Mouse (Mus musculus): ENCODE data around the gene Glb1.
"Not testable (repeated sequence)": the region's sequence is repeated elsewhere in the genome, so short reads cannot be mapped to it uniquely, and the experiment has no call there.

Gene Glb1

GRCm38 (mm10) chr9:114400949-114401684 lies at the start of gene Glb1, which contains the start of gene Tmppe:
Gene Glb1, plus strand, starts transcription at chr9:114401076.
Gene Tmppe, plus strand, starts transcription at chr9:114401105.
- DNase-seq (ENCODE audit: extremely low read depth, insufficient read length, low spot score): peak; percentile 92

- DNase-seq (ENCODE audit: extremely low read depth, insufficient read length, low spot score): peak; percentile 45
These were observed 32.9 kb upstream of the Glb1 start for GRCm38 (mm10) chr9:114367783-114368470.

- DNase-seq (ENCODE audit: extremely low read depth, insufficient read length, low spot score): no peak
These were observed 32.4 kb upstream of the Glb1 start for GRCm38 (mm10) chr9:114368471-114368858.

- not testable (repeated sequence) for DNase-seq (ENCODE audit: extremely low read depth, insufficient read length, low spot score)
These were observed 31.5 kb upstream of the Glb1 start for GRCm38 (mm10) chr9:114369389-114369788.

- not testable (repeated sequence) for DNase-seq (ENCODE audit: extremely low read depth, insufficient read length, low spot score)
These were observed 29.2 kb upstream of the Glb1 start for GRCm38 (mm10) chr9:114371717-114372116.

GRCm38 (mm10) chr9:114375276-114375962 lies 25.5 kb upstream of the Glb1 start:
- no peak for DNase-seq (ENCODE audit: extremely low read depth, insufficient read length, low spot score)

- DNase-seq (ENCODE audit: extremely low read depth, insufficient read length, low spot score): no peak
These were observed 23.7 kb upstream of the Glb1 start for GRCm38 (mm10) chr9:114377168-114377567.

GRCm38 (mm10) chr9:114379871-114380270 lies 21.0 kb upstream of the Glb1 start:
- no peak for DNase-seq (ENCODE audit: extremely low read depth, insufficient read length, low spot score)

- no peak for DNase-seq (ENCODE audit: extremely low read depth, insufficient read length, low spot score)
These were observed 19.8 kb upstream of the Glb1 start for GRCm38 (mm10) chr9:114380881-114381733.

- DNase-seq (ENCODE audit: extremely low read depth, insufficient read length, low spot score): no peak
These were observed 17.8 kb upstream of the Glb1 start for GRCm38 (mm10) chr9:114382936-114383710.

- no peak for DNase-seq (ENCODE audit: extremely low read depth, insufficient read length, low spot score)
These were observed 16.2 kb upstream of the Glb1 start for GRCm38 (mm10) chr9:114384691-114385090.

GRCm38 (mm10) chr9:114385160-114385559 lies 15.7 kb upstream of the Glb1 start:
- DNase-seq (ENCODE audit: extremely low read depth, insufficient read length, low spot score): no peak

GRCm38 (mm10) chr9:114387086-114387485 lies 13.8 kb upstream of the Glb1 start:
- DNase-seq (ENCODE audit: extremely low read depth, insufficient read length, low spot score): no peak

GRCm38 (mm10) chr9:114388288-114388687 lies 12.6 kb upstream of the Glb1 start:
- no peak for DNase-seq (ENCODE audit: extremely low read depth, insufficient read length, low spot score)

- no peak for DNase-seq (ENCODE audit: extremely low read depth, insufficient read length, low spot score)
These were observed 12.0 kb upstream of the Glb1 start for GRCm38 (mm10) chr9:114388701-114389370.

- DNase-seq (ENCODE audit: extremely low read depth, insufficient read length, low spot score): no peak
These were observed 11.4 kb upstream of the Glb1 start for GRCm38 (mm10) chr9:114389371-114389904.

- peak; percentile 85 for DNase-seq (ENCODE audit: extremely low read depth, insufficient read length, low spot score)
These were observed 10.7 kb upstream of the Glb1 start, which contains the start of gene Crtap for GRCm38 (mm10) chr9:114389905-114390748. Gene Crtap, minus strand, starts transcription at chr9:114390675.

GRCm38 (mm10) chr9:114390749-114391075 lies 10.2 kb upstream of the Glb1 start:
- DNase-seq (ENCODE audit: extremely low read depth, insufficient read length, low spot score): no peak

Measured in 3134 (cell line).